7 mouse cellular contexts compared by ENCODE assay signal in genomic region chr12:41024512-41024911, GRCm38 (mm10). TPM values are rescaled to one million over a fixed set of nuclear protein-coding genes. Genes with fewer than 3 reads are reported as not detected.
A peak's percentile ranks its signal among the peaks of the same experiment; 100 is the strongest.
DNase-seq lines count a peak whose midpoint lies in the region; ATAC-seq lines count a peak whose summit lies in the region.

No protein-coding gene starts in this region.

- H3K4me2 ChIP-seq in forebrain, embryonic 11.5 days (ENCODE audit: low read depth, low read length, severe bottlenecking): peak overlapping the region; percentile 82
- peak overlapping the region; percentile 75 for H3K4me2 ChIP-seq in limb, embryonic 13.5 days (replicated peaks)
- H3K4me2 ChIP-seq in stomach, embryonic 16.5 days (ENCODE audit: low read depth, low read length): peak overlapping the region; percentile 83

- H3K27me3 ChIP-seq in megakaryocyte, embryonic 14.5 days (replicated peaks): no peaks in the 10 kb centered on the region
- H3K27me3 ChIP-seq in forebrain, embryonic 11.5 days (ENCODE audit: control insufficient read depth, insufficient read depth, low read length): no peaks in the 10 kb centered on the region
- H3K27me3 ChIP-seq in limb, embryonic 13.5 days: no peaks in the 10 kb centered on the region
- H3K27me3 ChIP-seq in stomach, embryonic 16.5 days (ENCODE audit: control insufficient read depth, insufficient read depth, low read length): no peaks in the 10 kb centered on the region

- H3K36me3 ChIP-seq in megakaryocyte, embryonic 14.5 days (replicated peaks; ENCODE audit: low read length): peaks cover 9% of the 10 kb centered on the region
- no peaks in the 10 kb centered on the region for H3K36me3 ChIP-seq in forebrain, embryonic 11.5 days (ENCODE audit: control insufficient read depth, insufficient read depth, low read length)
- H3K36me3 ChIP-seq in limb, embryonic 13.5 days: no peaks in the 10 kb centered on the region
- no peaks in the 10 kb centered on the region for H3K36me3 ChIP-seq in stomach, embryonic 16.5 days (ENCODE audit: control insufficient read depth, insufficient read depth, low read length)

- H3K4me1 ChIP-seq in megakaryocyte, embryonic 14.5 days: peaks cover 21% of the 10 kb centered on the region
- H3K4me1 ChIP-seq in forebrain, embryonic 11.5 days (replicated peaks; ENCODE audit: control insufficient read depth, insufficient read depth, low read length): peaks cover 3% of the 10 kb centered on the region; the same call in 1 of the 2 replicates
- H3K4me1 ChIP-seq in limb, embryonic 13.5 days: peaks cover 6% of the 10 kb centered on the region; the same call in 1 of the 2 replicates
- H3K4me1 ChIP-seq in stomach, embryonic 16.5 days (ENCODE audit: control insufficient read depth, insufficient read depth, low read length): 0 out of 2 replicates have a peak, but pooled peaks cover 5% of the 10 kb centered on the region

- no peak for DNase-seq in forebrain, embryonic 11.5 days (ENCODE audit: low spot score)

- no peak for ATAC-seq in megakaryocyte, adult 5-6 weeks (ENCODE audit: poor library complexity, severe bottlenecking)
- ATAC-seq in forebrain, embryonic 11.5 days (replicated peaks; ENCODE audit: low FRiP score): no peak; the same call in 1 of the 2 replicates
- ATAC-seq in limb, embryonic 13.5 days (ENCODE audit: low FRiP score, low read depth): no peak
- peak; percentile 6; the same call in 1 of the 2 replicates for ATAC-seq in stomach, embryonic 16.5 days (ENCODE audit: insufficient read depth, low FRiP score)
- ATAC-seq in erythroid progenitor cell, adult 5-6 weeks (replicated peaks; ENCODE audit: low FRiP score, poor library complexity, severe bottlenecking): no peak
- no peak for ATAC-seq in CD4-positive, CD25-positive, alpha-beta regulatory T cell, adult 4 months

- peak overlapping the region; percentile 88 for H3K9ac ChIP-seq in forebrain, embryonic 11.5 days (ENCODE audit: low read length)
- peak overlapping the region; percentile 82 for H3K9ac ChIP-seq in limb, embryonic 13.5 days
- peak overlapping the region; percentile 89 for H3K9ac ChIP-seq in stomach, embryonic 16.5 days (ENCODE audit: low read length)

- H3K9me3 ChIP-seq in megakaryocyte, embryonic 14.5 days: peaks cover 7% of the 10 kb centered on the region
- no peaks in the 10 kb centered on the region for H3K9me3 ChIP-seq in forebrain, embryonic 11.5 days (ENCODE audit: control insufficient read depth, low read length)
- H3K9me3 ChIP-seq in limb, embryonic 13.5 days: peaks cover 7% of the 10 kb centered on the region; the same call in 1 of the 2 replicates
- H3K9me3 ChIP-seq in stomach, embryonic 16.5 days (replicated peaks; ENCODE audit: control insufficient read depth, low read length): 0 out of 2 replicates have a peak, but pooled peaks cover 6% of the 10 kb centered on the region

- H3K27ac ChIP-seq in forebrain, embryonic 11.5 days (ENCODE audit: low read depth, low read length): no peak overlapping the region
- 0 out of 2 replicates have a peak overlapping the region, but pooled peaks have one; percentile 28 for H3K27ac ChIP-seq in limb, embryonic 13.5 days
- peak overlapping the region; percentile 67; the same call in 1 of the 2 replicates for H3K27ac ChIP-seq in stomach, embryonic 16.5 days (ENCODE audit: low read length)

- 13% methylated on average over 9 of the region's 9 CpGs for WGBS in forebrain, embryonic 11.5 days
- 13% methylated on average over 9 of the region's 9 CpGs for WGBS in limb, embryonic 13.5 days
- WGBS in stomach, embryonic 16.5 days: 11% methylated on average over 9 of the region's 9 CpGs

- peak overlapping the region; percentile 97 for H3K4me3 ChIP-seq in megakaryocyte, embryonic 14.5 days (replicated peaks)
- peak overlapping the region; percentile 61 for H3K4me3 ChIP-seq in forebrain, embryonic 11.5 days (ENCODE audit: low read depth, low read length)
- H3K4me3 ChIP-seq in limb, embryonic 13.5 days: peak overlapping the region; percentile 71
- H3K4me3 ChIP-seq in stomach, embryonic 16.5 days (replicated peaks; ENCODE audit: low read length): peak overlapping the region; percentile 81

RNA-seq across cellular contexts. Expression of gene Immp2l, which starts 0.6 kb away (rescaled TPM):
- 0.62 TPM in 1 of 2 replicates, not detected in the other for polyA plus RNA-seq in megakaryocyte, embryonic 14.5 days (2012; ENCODE audit: insufficient read depth, low replicate concordance)
- total RNA-seq in megakaryocyte, adult 5-6 weeks (2015): 1.1 and 1.5 TPM in 2 replicates
- total RNA-seq in megakaryocyte, adult 5-6 weeks (2017): 0.28 and 0.37 TPM in 2 replicates
- 9.0 and 10.9 TPM in 2 replicates for polyA plus RNA-seq in forebrain, embryonic 11.5 days (2014; fragmentation: Nextera tagmentation; extraction: Ambion mirVana)
- polyA plus RNA-seq in limb, embryonic 13.5 days (2015; fragmentation: Nextera tagmentation; extraction: Ambion mirVana): 16.5 and 16.6 TPM in 2 replicates
- 12.5 and 16.3 TPM in 2 replicates for polyA plus RNA-seq in stomach, embryonic 16.5 days (2015; fragmentation: Nextera tagmentation; extraction: Ambion mirVana)
- total RNA-seq in erythroid progenitor cell, adult 5-6 weeks (2015; ENCODE audit: low replicate concordance): 2.2 TPM in 1 of 2 replicates, not detected in the other
- 2.8 and 5.2 TPM in 2 replicates for total RNA-seq in erythroid progenitor cell, adult 5-6 weeks (2017; ENCODE audit: low replicate concordance)
- 10 to 100 TPM; 22.5 to 38.8 TPM for polyA plus RNA-seq in CD4-positive, CD25-positive, alpha-beta regulatory T cell, adult 4 months (2017; shearing (Covaris generic))
